Mouse (Mus musculus): ENCODE measurements around the gene Adcy9.
"Not testable (repeated sequence)": the region's sequence is repeated elsewhere in the genome, so short reads cannot be mapped to it uniquely, and the experiment has no call there.

Adcy9 gene

DNA sequence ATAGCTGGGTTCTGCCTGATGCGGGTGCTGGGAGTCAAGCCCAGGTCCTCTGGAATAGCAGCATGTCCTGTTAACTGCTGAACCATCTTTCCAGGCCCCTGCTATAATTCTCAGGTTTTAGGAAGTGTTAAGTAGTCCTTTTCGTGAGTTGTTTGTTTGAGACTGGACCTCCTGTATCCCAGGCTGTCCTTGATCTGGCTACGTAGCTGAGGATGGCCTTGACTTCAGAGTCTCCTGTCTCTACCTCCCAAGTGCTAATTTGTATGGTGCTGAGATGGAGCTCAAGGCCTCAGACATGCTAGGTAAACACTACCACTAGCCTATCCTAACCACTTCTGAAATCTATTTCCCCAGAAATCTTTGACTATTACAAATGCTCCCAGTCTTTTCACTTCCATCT lies 37.9 kb downstream of the Adcy9 start:
- no peak for DNase-seq (ENCODE audit: low spot score in 2 of 2)

DNA sequence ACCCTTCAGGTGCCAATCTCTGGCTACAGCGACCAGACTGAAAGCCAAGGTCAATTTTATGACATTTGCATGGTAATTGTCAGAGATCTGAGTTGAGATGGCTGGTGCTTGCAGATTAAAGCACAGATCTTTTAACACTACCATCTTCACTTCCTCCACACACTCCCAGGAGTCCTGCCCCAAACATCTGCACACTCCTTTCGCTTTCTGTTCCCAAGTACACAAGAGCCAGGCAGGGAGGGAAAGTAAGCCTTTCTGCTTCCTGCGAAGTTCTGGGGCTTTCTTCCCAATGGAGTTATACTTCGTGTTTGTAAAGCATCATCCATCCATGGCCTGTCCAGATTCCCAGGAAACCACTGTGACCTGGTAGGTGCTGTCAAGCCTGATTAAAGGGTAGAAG lies 38.8 kb downstream of the Adcy9 start:
- no peak for DNase-seq (ENCODE audit: low spot score in 2 of 2)

DNA sequence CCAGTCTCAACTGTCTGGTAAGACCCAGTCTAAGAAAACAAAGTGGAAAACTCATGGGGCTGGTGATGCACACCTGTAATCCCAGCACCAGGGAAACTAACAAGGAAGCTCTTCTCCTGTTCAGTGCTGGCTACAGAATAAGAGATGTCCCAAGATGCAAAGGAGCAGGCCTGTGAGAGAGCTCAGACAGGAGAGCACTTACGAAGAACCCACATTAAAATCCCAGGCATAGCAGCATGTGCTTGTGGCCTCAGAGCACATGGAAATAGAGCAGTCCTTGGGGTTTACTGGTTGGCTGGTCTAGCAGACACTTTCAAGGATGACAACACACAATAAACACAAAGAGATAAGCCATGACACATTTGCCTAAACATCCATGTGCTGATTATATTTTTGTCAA lies 41.5 kb downstream of the Adcy9 start:
- no peak for DNase-seq (ENCODE audit: low spot score in 2 of 2)

- no peak for DNase-seq (ENCODE audit: low spot score in 2 of 2)
Measured at GRCm38 (mm10) chr16:4377556-4377955, 42.7 kb downstream of the Adcy9 start.

- no peak for DNase-seq (ENCODE audit: low spot score in 2 of 2)
Measured at GRCm38 (mm10) chr16:4374780-4375380, 45.4 kb downstream of the Adcy9 start.

DNA sequence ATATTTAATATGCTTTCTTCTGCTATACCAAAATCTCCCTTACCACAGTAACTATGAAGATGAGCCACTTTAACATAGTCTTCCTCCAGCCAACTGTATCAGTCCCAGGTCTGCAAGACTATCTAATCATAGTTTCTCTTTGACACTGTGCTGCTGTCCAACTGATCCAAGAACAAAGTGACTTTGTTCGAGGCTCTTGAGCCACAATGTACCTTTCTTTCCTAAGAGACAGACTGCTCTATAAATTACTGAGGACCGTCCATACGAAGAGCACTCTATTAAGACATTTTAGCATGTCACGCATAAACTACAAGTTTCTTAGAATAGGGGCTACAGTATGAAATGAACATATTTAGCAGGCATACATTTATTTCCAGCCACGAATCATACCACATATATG lies 46.0 kb downstream of the Adcy9 start:
- DNase-seq (ENCODE audit: low spot score in 2 of 2) = no peak

- DNase-seq (ENCODE audit: low spot score in 2 of 2) = no peak
Measured at GRCm38 (mm10) chr16:4371039-4371438, 49.3 kb downstream of the Adcy9 start.

GRCm38 (mm10) chr16:4370141-4370541 lies 50.2 kb downstream of the Adcy9 start:
- no peak for DNase-seq (ENCODE audit: low spot score in 2 of 2)

GRCm38 (mm10) chr16:4367930-4368329 lies 52.4 kb downstream of the Adcy9 start:
- no peak for DNase-seq (ENCODE audit: low spot score in 2 of 2)

- DNase-seq (ENCODE audit: low spot score in 2 of 2) = no peak
Measured at GRCm38 (mm10) chr16:4367291-4367690, 53.0 kb downstream of the Adcy9 start.

- DNase-seq (ENCODE audit: low spot score in 2 of 2) = no peak
Measured at GRCm38 (mm10) chr16:4366671-4367070, 53.6 kb downstream of the Adcy9 start.

DNA sequence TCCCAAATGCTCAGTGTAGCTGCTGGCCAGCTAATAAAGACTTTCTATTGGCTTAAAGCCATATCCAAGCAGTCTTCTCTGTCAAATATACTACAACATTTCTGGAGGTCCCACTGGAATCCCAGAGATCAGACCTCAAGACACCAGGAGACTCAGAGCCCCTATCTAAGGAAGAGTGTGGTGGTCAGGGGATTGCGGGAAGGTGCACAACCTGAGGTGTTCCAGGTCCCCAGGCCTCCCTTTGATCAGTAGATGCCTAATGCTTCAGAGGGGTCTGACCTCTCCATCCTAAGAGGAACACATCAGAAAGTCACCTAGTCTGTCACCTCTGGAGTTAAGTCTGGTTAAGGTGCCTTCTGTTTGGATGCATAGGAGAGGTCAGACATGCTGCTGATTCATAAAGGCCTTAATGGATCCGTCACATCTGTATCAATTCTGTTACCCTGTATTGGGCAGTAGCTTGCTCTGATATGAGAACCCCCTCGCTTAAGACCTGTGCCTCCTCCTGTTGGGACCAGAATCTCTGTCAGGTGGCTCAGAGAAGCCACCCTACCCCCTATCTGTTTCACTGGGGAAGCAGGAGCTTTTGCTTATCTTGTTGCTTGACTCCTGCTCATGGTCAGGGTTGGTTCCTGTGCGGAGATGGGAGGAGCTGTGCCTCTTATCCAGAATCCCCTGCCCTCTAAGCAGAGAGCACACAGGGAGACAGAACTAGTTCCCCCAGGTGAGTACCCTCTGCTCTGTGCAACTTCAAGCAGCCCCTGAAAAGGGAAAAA lies 56.8 kb downstream of the Adcy9 start:
- no peak for DNase-seq (ENCODE audit: low spot score in 2 of 2)

GRCm38 (mm10) chr16:4355260-4356043 lies 64.8 kb downstream of the Adcy9 start:
- no peak for DNase-seq (ENCODE audit: low spot score in 2 of 2)

DNA sequence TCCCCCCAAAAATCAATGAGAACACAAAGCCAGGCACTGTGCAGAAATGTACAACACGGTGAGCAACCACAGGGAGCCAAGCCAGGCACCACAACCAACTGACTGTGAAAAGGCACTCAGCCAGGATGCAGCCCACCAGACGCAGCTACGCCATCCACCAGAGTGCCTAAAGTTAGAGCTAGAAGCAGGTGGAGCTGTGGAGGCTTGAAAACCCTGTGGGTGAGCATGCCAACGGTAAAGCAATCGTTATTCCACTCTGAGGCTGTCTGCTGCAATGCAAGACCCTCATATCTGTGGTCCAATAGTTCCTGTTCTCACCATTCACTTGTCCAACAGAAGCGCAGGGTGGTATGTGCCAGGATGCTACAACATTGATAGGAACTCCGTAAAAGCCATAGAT lies 77.7 kb downstream of the Adcy9 start:
- DNase-seq (ENCODE audit: low spot score in 2 of 2) = no peak

DNA sequence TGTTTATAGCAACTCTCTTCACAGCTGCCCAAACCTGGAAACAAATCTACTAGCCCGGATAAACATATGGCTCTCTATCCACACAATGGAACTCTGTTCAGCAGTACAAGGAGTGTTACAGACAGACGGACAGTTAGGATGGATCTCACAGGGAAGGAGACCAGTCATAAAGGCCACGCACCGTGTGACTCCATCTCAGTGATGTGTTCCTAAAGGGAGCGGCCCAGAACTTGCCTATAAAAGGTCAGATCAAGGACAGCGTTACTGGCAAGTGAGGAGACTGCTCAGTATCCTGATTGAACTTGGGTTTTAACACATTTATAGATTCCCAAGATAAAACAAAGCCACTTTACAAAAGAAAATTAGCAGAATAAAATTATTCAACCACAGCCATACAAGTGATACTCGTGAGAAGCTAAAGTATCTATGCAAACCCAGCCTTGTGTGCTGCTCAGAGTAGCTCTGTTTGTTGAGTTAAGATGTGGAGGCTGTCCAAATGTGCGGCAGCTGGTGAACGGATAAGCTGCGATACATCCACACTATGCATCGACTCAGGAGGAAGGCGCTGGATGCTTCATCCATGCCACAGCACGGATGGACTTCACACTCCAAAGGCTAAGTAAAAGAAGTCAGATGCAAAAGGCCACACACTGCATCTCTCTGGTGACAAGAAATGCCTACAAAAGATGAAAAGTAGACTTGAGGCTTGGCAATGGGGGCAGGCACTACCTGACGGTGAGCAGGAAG lies 78.8 kb downstream of the Adcy9 start:
- DNase-seq (ENCODE audit: low spot score in 2 of 2) = no peak

- not testable (repeated sequence) for DNase-seq (ENCODE audit: low spot score in 2 of 2)
Measured at GRCm38 (mm10) chr16:4339216-4339615, 81.1 kb downstream of the Adcy9 start.

DNA sequence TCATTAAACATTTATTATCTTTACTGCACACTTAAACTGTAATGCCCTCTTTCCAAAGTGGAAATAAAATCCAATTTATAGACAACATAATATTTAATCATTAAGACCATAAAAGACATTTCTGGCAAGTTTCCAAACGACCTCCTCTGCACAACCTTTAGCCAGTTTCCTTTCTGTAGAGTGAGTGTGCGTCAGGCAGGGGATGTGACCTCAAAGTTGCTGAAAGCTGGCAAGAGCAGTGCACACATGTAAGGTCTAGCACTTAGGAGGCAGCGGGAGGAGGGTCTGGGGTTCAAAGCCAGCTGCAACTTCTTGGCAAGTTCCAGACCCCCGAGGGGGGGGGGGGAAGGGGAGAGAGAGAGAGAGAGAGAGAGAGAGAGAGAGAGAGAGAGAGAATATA lies 83.0 kb downstream of the Adcy9 start:
- no peak for DNase-seq (ENCODE audit: low spot score in 2 of 2)

- DNase-seq (ENCODE audit: low spot score in 2 of 2) = no peak
Measured at GRCm38 (mm10) chr16:4333788-4334187, 86.5 kb downstream of the Adcy9 start.

DNA sequence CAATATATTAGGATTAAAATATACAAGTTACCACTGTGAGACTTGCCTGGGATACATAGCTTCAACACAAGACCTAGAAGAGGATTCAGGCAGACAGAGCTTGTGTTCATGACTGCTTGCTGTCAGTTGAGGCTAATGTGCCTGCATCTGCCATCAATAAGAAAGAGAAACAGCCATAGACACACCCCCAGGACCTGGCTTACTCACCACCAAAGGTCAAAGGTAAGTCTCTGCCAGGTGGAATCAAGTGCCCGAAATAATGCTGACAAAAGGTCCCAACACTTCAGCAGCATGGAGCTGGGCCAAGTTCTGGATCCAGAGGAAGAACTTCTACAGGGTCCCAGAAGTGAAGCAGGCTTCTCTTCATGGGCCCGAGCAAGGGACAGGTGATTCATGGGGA lies 86.9 kb downstream of the Adcy9 start:
- DNase-seq (ENCODE audit: low spot score in 2 of 2) = no peak

DNA sequence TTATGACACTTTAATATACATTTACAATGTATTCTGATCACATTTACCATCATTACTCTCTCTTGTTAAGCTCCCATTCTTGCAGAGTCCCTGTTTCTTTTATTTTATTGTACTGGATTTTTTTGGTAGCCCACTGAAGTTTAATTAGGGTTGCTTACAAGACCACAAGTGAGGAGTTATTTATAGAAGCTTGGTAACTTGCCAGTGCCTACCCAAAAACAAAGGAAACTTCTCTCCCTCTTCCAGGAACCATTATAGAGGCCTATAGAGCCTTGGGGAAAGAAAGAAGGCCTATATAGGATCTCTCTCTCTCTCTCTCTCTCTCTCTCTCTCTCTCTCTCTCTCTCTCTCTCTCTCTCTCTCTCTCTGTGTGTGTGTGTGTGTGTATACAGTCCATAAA lies 93.2 kb downstream of the Adcy9 start:
- no peak for DNase-seq (ENCODE audit: low spot score in 2 of 2)

- no peak for DNase-seq (ENCODE audit: low spot score in 2 of 2)
Measured at GRCm38 (mm10) chr16:4325801-4326200, 94.5 kb downstream of the Adcy9 start.

DNA sequence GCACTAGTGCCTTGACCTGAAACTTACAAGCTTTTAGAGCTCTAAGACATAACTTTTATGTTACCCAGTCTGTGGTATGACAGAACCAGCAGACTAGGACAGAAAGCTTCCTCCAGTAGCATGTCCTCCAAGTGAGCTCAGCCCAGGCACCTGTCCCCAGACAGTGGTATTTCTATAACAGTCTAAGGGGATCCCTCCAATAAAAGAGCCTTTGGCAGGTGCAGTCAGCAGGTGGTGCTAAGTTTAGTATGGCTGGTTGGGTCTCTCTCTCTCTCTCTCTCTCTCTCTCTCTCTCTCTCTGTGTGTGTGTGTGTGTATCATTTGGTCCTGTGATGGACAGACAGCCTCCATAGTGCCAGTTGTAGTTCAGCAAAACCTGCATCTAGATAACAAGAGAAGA lies 95.3 kb downstream of the Adcy9 start:
- no peak for DNase-seq (ENCODE audit: low spot score in 2 of 2)

Measured in spleen, postnatal 10 days (tissue).